Mouse (Mus musculus) B cell, adult 62 days (primary cell): ENCODE data around the gene Pla2r1. TPM values are rescaled to one million over a fixed set of nuclear protein-coding genes. Genes with fewer than 3 reads are reported as not detected.

Source experiments
- total RNA-seq: library from RNA; stranded (reverse); gene quantifications from 4 replicates; pipeline ENCODE4 v1.2.4, GENCODE M21; 2023

Pla2r1 gene
- total RNA-seq, result not detected in 4 replicates

GRCm38 (mm10) chr2:60552902-60553682, at the start of gene Pla2r1:
TSS of gene Pla2r1 (minus strand) at chr2:60553308.

GRCm38 (mm10) chr2:60382858-60383669, 170.0 kb downstream of the Pla2r1 start, which contains the start of gene Ly75:
TSS of gene Ly75 (minus strand) at chr2:60383303.

Other genes with a start within 250 kb of the Pla2r1 start
- 7.2 to 8.0 TPM (median 7.3 TPM) in 4 replicates for gene Ly75, start 170.0 kb downstream of the Pla2r1 start, total RNA-seq
- gene Itgb6, start 169.3 kb upstream of the Pla2r1 start, total RNA-seq, result not detected in 4 replicates